Mouse (Mus musculus): ENCODE measurements around the gene Gm12184. TPM values are rescaled to one million over a fixed set of nuclear protein-coding genes. Genes with fewer than 3 reads are reported as not detected.
"Not testable (repeated sequence)": the region's sequence is repeated elsewhere in the genome, so short reads cannot be mapped to it uniquely, and the experiment has no call there.

Gm12184 gene
- total RNA-seq, 2 experiments from 2014 or later = 4.6 to 6.1 TPM

- no peak for ATAC-seq (ENCODE audit: poor library complexity, severe bottlenecking)
These were observed 2.1 kb downstream of the Gm12184 start for GRCm38 (mm10) chr11:48824311-48824830.

- ATAC-seq (ENCODE audit: poor library complexity, severe bottlenecking) = peak; percentile 66
These were observed 2.9 kb downstream of the Gm12184 start for GRCm38 (mm10) chr11:48823536-48823972.

- no peak for ATAC-seq (ENCODE audit: poor library complexity, severe bottlenecking)
These were observed 3.5 kb downstream of the Gm12184 start for GRCm38 (mm10) chr11:48822768-48823512.

GRCm38 (mm10) chr11:48821299-48821698, 5.2 kb downstream of the Gm12184 start:
- ATAC-seq (ENCODE audit: poor library complexity, severe bottlenecking) = not testable (repeated sequence)

DNA sequence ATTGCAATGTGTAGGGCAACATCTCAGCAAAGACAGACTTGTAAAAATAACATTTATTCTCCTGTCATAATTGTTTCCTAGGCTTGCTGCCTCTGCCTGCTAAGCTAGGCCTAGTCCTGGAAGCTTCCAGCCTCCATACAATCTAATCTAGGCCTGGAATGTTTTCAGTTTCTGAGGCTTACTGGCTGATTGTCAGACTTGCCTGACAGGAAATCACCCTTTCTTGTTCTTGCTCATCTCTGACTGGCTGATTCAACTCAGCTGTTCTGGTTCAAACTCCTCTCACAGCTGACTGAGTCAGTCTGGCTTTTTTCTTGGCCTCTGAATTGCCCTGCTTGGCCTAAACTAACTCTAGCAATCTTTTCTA, 6.2 kb downstream of the Gm12184 start:
- ATAC-seq (ENCODE audit: poor library complexity, severe bottlenecking) = no peak

DNA sequence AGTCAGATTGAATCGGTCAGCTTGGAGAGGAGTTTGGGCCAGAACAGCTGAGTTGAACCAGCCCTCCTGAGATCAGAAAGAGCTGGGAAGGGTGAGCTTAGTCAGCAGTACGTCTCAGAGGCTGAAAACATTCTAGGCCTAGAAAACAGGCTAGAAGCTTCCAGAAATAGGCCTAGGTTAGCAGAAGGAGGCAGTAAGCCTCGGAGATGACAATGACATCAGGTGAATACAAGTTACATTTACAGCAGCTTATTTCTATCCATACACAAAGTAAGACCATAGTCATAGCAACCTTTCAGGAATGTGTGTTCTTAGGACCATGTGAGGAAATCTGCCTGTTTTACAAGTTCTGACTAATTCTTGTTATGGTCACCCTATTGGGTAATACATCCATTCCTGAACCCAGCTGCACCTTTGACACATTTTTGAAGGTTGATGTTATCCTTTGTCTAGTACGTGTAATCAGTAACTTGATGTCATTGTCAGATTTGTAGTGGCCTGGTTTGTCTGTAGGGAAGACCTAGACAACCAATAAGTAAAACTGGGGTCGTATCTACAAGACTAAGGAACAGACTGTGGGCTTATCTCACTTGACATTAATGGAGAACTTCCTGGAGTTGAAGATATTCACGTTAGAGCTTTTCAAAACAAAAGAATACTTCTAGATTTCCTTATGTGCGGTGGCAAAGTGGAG, 6.7 kb downstream of the Gm12184 start:
- ATAC-seq (ENCODE audit: poor library complexity, severe bottlenecking) = no peak

- peak; percentile 16 for ATAC-seq (ENCODE audit: poor library complexity, severe bottlenecking)
These were observed 8.1 kb downstream of the Gm12184 start for GRCm38 (mm10) chr11:48818346-48818745.

GRCm38 (mm10) chr11:48817794-48818193, 8.7 kb downstream of the Gm12184 start:
- no peak for ATAC-seq (ENCODE audit: poor library complexity, severe bottlenecking)

- ATAC-seq (ENCODE audit: poor library complexity, severe bottlenecking) = peak; percentile 79
These were observed 9.4 kb downstream of the Gm12184 start, which contains the start of gene Trim41 for GRCm38 (mm10) chr11:48816800-48817665. TSS of gene Trim41 (minus strand) at chr11:48817353.

- peak; percentile 27 for ATAC-seq (ENCODE audit: poor library complexity, severe bottlenecking)
These were observed 10.1 kb downstream of the Gm12184 start for GRCm38 (mm10) chr11:48816281-48816781.

DNA sequence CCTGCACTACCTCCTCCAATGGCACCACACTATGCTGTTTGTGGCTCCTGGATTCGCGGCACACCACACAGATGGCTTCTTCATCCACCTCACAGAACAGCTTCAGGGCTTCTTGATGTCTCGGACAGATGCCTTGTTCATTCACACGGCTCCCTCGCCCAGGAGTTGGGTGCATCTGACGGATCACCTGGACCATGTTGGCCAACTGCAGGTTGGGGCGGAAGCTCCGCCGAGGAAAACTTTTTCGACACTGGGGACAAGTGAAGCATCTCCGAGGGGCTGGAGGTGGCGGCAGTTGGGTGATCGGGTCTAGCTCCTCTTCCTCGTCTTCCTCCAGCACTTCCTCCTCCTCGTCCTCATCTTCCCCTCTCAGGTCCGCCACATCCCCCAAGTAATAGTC, 10.6 kb downstream of the Gm12184 start:
- no peak for ATAC-seq (ENCODE audit: poor library complexity, severe bottlenecking)

DNA sequence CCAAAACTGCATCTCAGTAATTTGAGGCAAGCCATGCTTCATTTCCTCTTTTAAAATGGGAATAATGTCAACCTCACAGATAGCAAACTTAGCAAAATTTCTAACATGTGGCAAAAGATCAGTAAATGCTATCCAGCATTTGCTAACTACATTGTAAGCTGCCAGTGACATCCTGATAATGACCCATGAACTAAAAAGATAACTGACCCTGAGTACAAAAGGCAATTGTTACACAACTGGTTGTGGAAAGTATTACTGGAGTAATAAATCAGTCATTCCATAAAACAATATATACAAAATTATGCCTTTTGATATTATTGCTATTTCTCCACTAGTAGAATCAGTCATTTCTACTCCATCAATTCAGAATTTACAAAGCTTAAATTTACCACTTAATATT, 12.7 kb downstream of the Gm12184 start:
- ATAC-seq (ENCODE audit: poor library complexity, severe bottlenecking) = no peak

DNA sequence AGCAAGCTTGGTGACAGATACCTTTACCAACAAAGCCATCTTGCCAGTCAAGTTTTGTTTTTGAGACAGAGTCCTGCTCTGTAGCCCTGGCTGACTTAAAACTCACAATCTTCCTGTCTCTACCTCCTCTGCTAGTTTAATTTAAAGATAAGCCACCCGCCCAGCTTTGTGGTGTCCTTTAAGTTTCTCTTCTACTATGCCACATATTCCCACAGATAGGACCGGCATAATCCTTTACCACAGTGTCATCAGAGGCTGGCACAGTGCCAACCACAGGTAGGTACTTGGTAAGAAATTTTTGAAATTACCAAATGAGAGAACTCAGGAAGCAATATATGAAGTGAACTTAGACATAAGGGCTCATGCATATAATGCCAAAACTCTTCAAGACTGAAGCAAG, 16.3 kb downstream of the Gm12184 start:
- no peak for ATAC-seq (ENCODE audit: poor library complexity, severe bottlenecking)

GRCm38 (mm10) chr11:48809434-48809830, 17.0 kb downstream of the Gm12184 start:
- ATAC-seq (ENCODE audit: poor library complexity, severe bottlenecking) = no peak

- ATAC-seq (ENCODE audit: poor library complexity, severe bottlenecking) = no peak
These were observed 17.6 kb downstream of the Gm12184 start for GRCm38 (mm10) chr11:48808737-48809433.

DNA sequence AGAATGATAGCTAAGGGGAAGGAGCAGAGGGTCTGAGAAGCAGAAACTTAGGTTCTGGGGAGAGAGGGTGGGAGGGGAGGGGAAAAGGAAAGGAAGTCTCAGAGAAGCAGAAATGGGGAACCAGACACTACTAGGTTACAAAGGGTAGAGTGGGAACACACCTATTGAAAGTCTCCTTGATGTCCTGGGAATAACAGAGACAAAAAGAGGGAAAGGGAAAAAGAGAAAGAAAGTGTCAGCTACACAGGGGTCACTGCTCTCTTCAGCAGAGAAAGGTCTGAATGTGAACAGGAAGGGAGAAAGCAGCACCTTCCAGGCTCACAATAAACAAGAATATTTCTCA, 18.2 kb downstream of the Gm12184 start:
- ATAC-seq (ENCODE audit: poor library complexity, severe bottlenecking) = no peak

DNA sequence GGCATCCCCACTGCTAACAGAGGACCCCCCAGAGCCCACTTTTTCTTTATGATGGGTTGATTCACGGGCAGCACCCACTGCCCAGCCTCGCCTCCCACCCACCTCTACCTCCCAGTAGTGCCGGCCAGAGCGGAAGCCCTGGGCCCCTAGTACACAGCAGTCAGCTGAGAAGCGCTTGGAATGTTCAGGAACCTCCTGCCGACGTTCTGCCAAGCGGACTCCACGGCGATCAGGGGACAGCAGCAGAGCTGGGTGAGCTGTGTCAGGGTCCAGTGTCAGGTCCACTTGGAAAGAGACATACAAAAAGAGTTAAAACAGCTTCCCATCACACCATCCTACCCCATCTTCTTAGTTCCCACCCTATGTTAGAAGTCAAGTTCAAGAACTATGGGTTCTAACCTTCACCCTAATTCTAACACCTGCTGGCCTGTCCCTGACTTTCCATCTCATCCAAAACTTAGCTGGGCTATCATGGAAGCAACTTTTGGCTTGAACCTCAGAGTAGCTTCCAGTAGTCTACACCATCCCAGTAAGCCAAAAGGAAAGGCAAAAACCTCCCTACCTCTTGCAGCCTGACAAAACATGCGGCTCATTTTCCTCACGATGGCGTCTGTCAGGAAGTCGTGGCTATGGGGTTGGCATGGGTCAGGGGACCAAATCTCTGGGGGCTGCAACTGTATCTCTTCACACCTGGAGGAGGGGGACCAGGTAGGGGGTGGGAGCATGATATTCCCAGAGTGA, 18.7 kb downstream of the Gm12184 start:
- no peak for ATAC-seq (ENCODE audit: poor library complexity, severe bottlenecking)

- ATAC-seq (ENCODE audit: poor library complexity, severe bottlenecking) = no peak
These were observed 19.4 kb downstream of the Gm12184 start for GRCm38 (mm10) chr11:48806856-48807562.

DNA sequence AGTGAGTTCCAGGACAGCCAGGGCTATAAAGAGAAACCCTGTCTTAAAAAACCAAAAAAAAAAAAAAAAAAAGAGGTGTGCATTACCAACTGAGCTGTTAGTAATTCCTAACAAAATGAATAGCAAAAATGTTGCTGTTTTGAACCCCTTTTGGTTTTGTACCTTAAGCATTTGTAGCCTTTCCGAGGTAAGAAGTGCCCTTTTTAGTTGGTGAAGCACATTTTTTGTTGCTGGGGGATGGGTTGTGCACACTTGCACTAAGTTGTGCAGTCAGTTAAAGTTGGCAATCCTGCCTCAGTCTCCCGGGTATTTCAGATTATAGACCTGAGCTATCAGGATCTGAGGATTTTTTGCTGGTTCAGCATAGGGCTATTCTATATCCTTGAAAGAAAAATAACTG, 21.5 kb downstream of the Gm12184 start:
- no peak for ATAC-seq (ENCODE audit: poor library complexity, severe bottlenecking)
